Mouse (Mus musculus) brain, embryonic 14.5 days (tissue): Measurements from ENCODE around the gene Adgra3.

Experiments
- CTCF ChIP-seq: fragments of 200-500 bp; IDR thresholded peaks from 2 replicates; pipeline ENCODE4 v1.5.1; 2012; ENCODE audit warnings: inconsistent platforms, mild to moderate bottlenecking, moderate library complexity, borderline replicate concordance; ENCODE audit not compliant: insufficient read depth, insufficient read length; ENCODE audit errors: extremely low read depth
- POLR2A ChIP-seq: fragments of 200-500 bp; IDR thresholded peaks from 2 replicates; pipeline ENCODE4 v1.6.1; 2012; ENCODE audit warnings: mild to moderate bottlenecking, inconsistent platforms, borderline replicate concordance; ENCODE audit not compliant: poor library complexity, insufficient read depth, insufficient read length, severe bottlenecking; ENCODE audit errors: extremely low read depth

GRCm38 (mm10) chr5:50006915-50007658, 51.7 kb downstream of the Adgra3 start:
- TF ChIP-seq CTCF (no peak), POLR2A (no peak)
